Mouse (Mus musculus) spleen, adult 2 months (tissue): ENCODE results near the gene Grm4. TPM values are rescaled to one million over a fixed set of nuclear protein-coding genes. Genes with fewer than 3 reads are reported as not detected.

ENCODE experiments used
- DNase-seq, 2 experiments: peaks; one replicate each; pipeline versions ENCODE4 v3.0.0 to v3.0.0-alpha.2; 2012 to 2021; ENCODE audit warnings: low spot score in 2 of 2, low read depth in 1 of 2
- H3K27ac ChIP-seq: fragments of 200-500 bp; 2 replicates; pipeline ENCODE4 v1.5.1; 2012; ENCODE audit warnings: low read length, inconsistent platforms; ENCODE audit not compliant: insufficient read depth
- H3K27me3 ChIP-seq: fragments of 200-500 bp; 2 replicates; pipeline ENCODE4 v1.6.1; 2012; ENCODE audit warnings: mild to moderate bottlenecking, moderate library complexity, low read length, inconsistent platforms; ENCODE audit not compliant: control insufficient read depth, insufficient read depth
- H3K36me3 ChIP-seq: fragments of 200-500 bp; 2 replicates; pipeline ENCODE4 v1.6.1; 2012; ENCODE audit warnings: mild to moderate bottlenecking, low read length, inconsistent platforms; ENCODE audit not compliant: control insufficient read depth, insufficient read depth
- H3K4me1 ChIP-seq: fragments of 200-500 bp; 2 replicates; pipeline ENCODE4 v1.6.1; 2011; ENCODE audit warnings: inconsistent platforms; ENCODE audit not compliant: control insufficient read depth, insufficient read depth, insufficient read length
- H3K4me3 ChIP-seq: fragments of 200-500 bp; 2 replicates; pipeline ENCODE4 v1.5.1; 2011; ENCODE audit warnings: mild to moderate bottlenecking, inconsistent platforms; ENCODE audit not compliant: insufficient read depth, insufficient read length; ENCODE audit errors: extremely low read depth
- CTCF ChIP-seq: fragments of 200-500 bp; IDR thresholded peaks from 2 replicates; pipeline ENCODE4 v1.5.1; 2011; ENCODE audit warnings: mild to moderate bottlenecking, inconsistent platforms; ENCODE audit not compliant: insufficient read depth, insufficient read length, insufficient replicate concordance; ENCODE audit errors: extremely low read depth
- POLR2A ChIP-seq: fragments of 200-500 bp; IDR thresholded peaks from 2 replicates; pipeline ENCODE4 v1.6.1; 2011; ENCODE audit warnings: low read depth, low read length, inconsistent platforms
- WGBS: fragments of 180-500 bp; shearing (Covaris S2); methylation state at CpG from one replicate; pipeline ENCODE4 v1.1.7; 2018; 5-methylcytosine and 5-hydroxymethylcytosine counted together
- polyA plus RNA-seq: library from polyadenylated mRNA; depleted of rRNA; stranded (reverse); fragments of >200 nt; gene quantifications from 2 replicates; pipeline ENCODE4 v1.2.3, GENCODE M21; 2012

Gene Grm4
- polyA plus RNA-seq, 1 experiment, result 0.11 TPM

- DNase-seq, result no peak
- no peak for TF ChIP-seq CTCF
- TF ChIP-seq POLR2A, result no peak
- 92% methylated on average over 5 of the region's 5 CpGs for WGBS
- Histone ChIP-seq H3K36me3 (no peaks in the 10 kb centered on the region), H3K27me3 (no peaks in the 10 kb centered on the region), H3K27ac (no peak overlapping the region), H3K4me3 (no peak overlapping the region), H3K4me1 (no peaks in the 10 kb centered on the region)
These were observed 127.3 kb downstream of the Grm4 start for GRCm38 (mm10) chr17:27393931-27394330.

GRCm38 (mm10) chr17:27393432-27393831, 127.8 kb downstream of the Grm4 start:
- H3K4me3 ChIP-seq, result no peak overlapping the region
- WGBS, result 92% methylated on average over 4 of the region's 4 CpGs
- H3K36me3 ChIP-seq, result no peaks in the 10 kb centered on the region
- H3K27ac ChIP-seq, result no peak overlapping the region
- no peak for DNase-seq
- TF ChIP-seq POLR2A, result no peak
- no peaks in the 10 kb centered on the region for H3K27me3 ChIP-seq
- H3K4me1 ChIP-seq, result no peaks in the 10 kb centered on the region

- TF ChIP-seq CTCF (no peak), POLR2A (no peak)
- Histone ChIP-seq H3K36me3 (no peaks in the 10 kb centered on the region), H3K4me1 (no peaks in the 10 kb centered on the region)
These were observed 128.3 kb downstream of the Grm4 start for GRCm38 (mm10) chr17:27392918-27393317.

GRCm38 (mm10) chr17:27390019-27390418, 131.2 kb downstream of the Grm4 start:
- DNase-seq, result no peak
- 92% methylated on average over 8 of the region's 8 CpGs for WGBS
- Histone ChIP-seq H3K36me3 (no peaks in the 10 kb centered on the region), H3K4me3 (no peak overlapping the region), H3K27me3 (no peaks in the 10 kb centered on the region), H3K27ac (no peak overlapping the region), H3K4me1 (no peaks in the 10 kb centered on the region)
- TF ChIP-seq POLR2A (no peak), CTCF (no peak)

More at GRCm38 (mm10) chr17:27392918-27393317, 128.3 kb downstream of the Grm4 start:
- no peak for DNase-seq
- 88% methylated on average over 8 of the region's 8 CpGs for WGBS
- no peaks in the 10 kb centered on the region for H3K27me3 ChIP-seq
- H3K4me3 ChIP-seq, result no peak overlapping the region
- H3K27ac ChIP-seq, result no peak overlapping the region

GRCm38 (mm10) chr17:27389221-27390000, 131.8 kb downstream of the Grm4 start:
- Histone ChIP-seq H3K27ac (no peak overlapping the region), H3K27me3 (no peaks in the 10 kb centered on the region), H3K36me3 (no peaks in the 10 kb centered on the region), H3K4me3 (no peak overlapping the region), H3K4me1 (no peaks in the 10 kb centered on the region)
- WGBS, result 91% methylated on average over 13 of the region's 13 CpGs
- no peak for DNase-seq
- no peak for TF ChIP-seq CTCF
- TF ChIP-seq POLR2A, result no peak

- H3K4me3 ChIP-seq, result no peak overlapping the region
- H3K27me3 ChIP-seq, result no peaks in the 10 kb centered on the region
- H3K27ac ChIP-seq, result no peak overlapping the region
- 46% methylated on average over 1 of the region's 1 CpGs for WGBS
- H3K4me1 ChIP-seq, result no peaks in the 10 kb centered on the region
- no peaks in the 10 kb centered on the region for H3K36me3 ChIP-seq
- DNase-seq, result no peak
- TF ChIP-seq POLR2A, result no peak
- TF ChIP-seq CTCF, result no peak
These were observed 134.8 kb downstream of the Grm4 start for GRCm38 (mm10) chr17:27386438-27386837.

GRCm38 (mm10) chr17:27385513-27386261, 135.5 kb downstream of the Grm4 start:
- H3K27me3 ChIP-seq, result no peaks in the 10 kb centered on the region
- TF ChIP-seq POLR2A (no peak), CTCF (no peak)
- WGBS, result 87% methylated on average over 17 of the region's 17 CpGs

More at GRCm38 (mm10) chr17:27385513-27386261, 135.5 kb downstream of the Grm4 start:
- H3K4me1 ChIP-seq, result no peaks in the 10 kb centered on the region
- no peak for DNase-seq
- H3K36me3 ChIP-seq, result no peaks in the 10 kb centered on the region
- no peak overlapping the region for H3K27ac ChIP-seq
- no peak overlapping the region for H3K4me3 ChIP-seq
